Mouse (Mus musculus) myocyte (in vitro differentiated cells): ENCODE data around the gene Nek2. TPM values are rescaled to one million over a fixed set of nuclear protein-coding genes. Genes with fewer than 3 reads are reported as not detected.

Source experiments
- H3K27me3 ChIP-seq: one replicate; pipeline ENCODE4 v1.6.1; 2011; ENCODE audit not compliant: control insufficient read depth, insufficient read depth, insufficient read length
- H3K36me3 ChIP-seq: one replicate; pipeline ENCODE4 v1.6.1; 2011; ENCODE audit not compliant: control insufficient read depth, insufficient read depth
- H3K4me2 ChIP-seq: one replicate; pipeline ENCODE4 v1.6.1; 2011; ENCODE audit warnings: low read depth, control low read depth
- H3K4me3 ChIP-seq: one replicate; pipeline ENCODE4 v1.5.1; 2011; ENCODE audit warnings: mild to moderate bottlenecking, control low read depth, moderate library complexity
- H3K79me2 ChIP-seq: one replicate; pipeline ENCODE4 v1.6.1; 2011; ENCODE audit not compliant: control insufficient read depth, insufficient read depth
- H3ac ChIP-seq: one replicate; pipeline ENCODE4 v1.6.1; 2011; ENCODE audit not compliant: control insufficient read depth, insufficient read length
- CEBPB ChIP-seq: IDR thresholded peaks from 2 replicates; pipeline ENCODE4 v1.6.1; 2011; ENCODE audit warnings: mild to moderate bottlenecking, moderate library complexity; ENCODE audit not compliant: poor library complexity, insufficient read depth, severe bottlenecking
- E2F4 ChIP-seq: IDR thresholded peaks from one replicate; pipeline ENCODE4 v1.6.1; 2011; ENCODE audit warnings: mild to moderate bottlenecking, control low read depth, moderate library complexity; ENCODE audit not compliant: insufficient read depth
- MAX ChIP-seq: IDR thresholded peaks from one replicate; pipeline ENCODE4 v1.6.1; 2011; ENCODE audit warnings: low read depth, mild to moderate bottlenecking, control low read depth
- MYOD1 ChIP-seq, 3 experiments: IDR thresholded peaks; one replicate each; pipeline ENCODE4 v1.6.1; 2011; ENCODE audit warnings: control low read depth in 2 of 3, low read depth in 2 of 3, mild to moderate bottlenecking in 2 of 3, moderate library complexity in 1 of 3; ENCODE audit not compliant: insufficient read length in 2 of 3, control insufficient read depth in 1 of 3
- MYOG ChIP-seq, 3 experiments: IDR thresholded peaks; one replicate each; pipeline ENCODE4 v1.6.1; 2011; ENCODE audit warnings: control low read depth in 2 of 3, low read depth in 2 of 3, mild to moderate bottlenecking in 2 of 3; ENCODE audit not compliant: insufficient read length in 2 of 3, control insufficient read depth in 1 of 3, insufficient read depth in 1 of 3
- POLR2A ChIP-seq: IDR thresholded peaks from one replicate; pipeline ENCODE4 v1.6.1; 2011; ENCODE audit warnings: low read depth, mild to moderate bottlenecking, control low read depth, moderate library complexity; ENCODE audit not compliant: insufficient read length
- POLR2AphosphoS2 ChIP-seq: IDR thresholded peaks from one replicate; pipeline ENCODE4 v1.6.1; 2011; ENCODE audit warnings: low read depth, control low read depth; ENCODE audit not compliant: insufficient read length
- REST ChIP-seq: IDR thresholded peaks from one replicate; pipeline ENCODE4 v1.6.1; 2011; ENCODE audit warnings: mild to moderate bottlenecking, control low read depth, moderate library complexity; ENCODE audit not compliant: insufficient read depth, insufficient read length
- SRF ChIP-seq: IDR thresholded peaks from one replicate; pipeline ENCODE4 v1.6.1; 2011; ENCODE audit warnings: low read depth; ENCODE audit not compliant: control insufficient read depth, insufficient read length
- TCF12 ChIP-seq: IDR thresholded peaks from one replicate; pipeline ENCODE4 v1.6.1; 2011; ENCODE audit warnings: mild to moderate bottlenecking, control low read depth; ENCODE audit not compliant: poor library complexity, insufficient read depth, severe bottlenecking
- TCF3 ChIP-seq: IDR thresholded peaks from one replicate; pipeline ENCODE4 v1.6.1; 2011; ENCODE audit warnings: low read depth, control low read depth; ENCODE audit not compliant: insufficient read length
- USF1 ChIP-seq: IDR thresholded peaks from one replicate; pipeline ENCODE4 v1.6.1; 2011; ENCODE audit warnings: low read depth, mild to moderate bottlenecking, control low read depth, moderate library complexity
- polyA plus RNA-seq: library from polyadenylated mRNA; unstranded; fragments of >200 nt; fragmentation: generic; extraction: Trizol; gene quantifications from one replicate; pipeline ENCODE4 v1.2.1, GENCODE M21; 2012; ENCODE audit warnings: missing spikeins

Nek2 gene
- polyA plus RNA-seq, 1 experiment: 21.2 TPM

DNA sequence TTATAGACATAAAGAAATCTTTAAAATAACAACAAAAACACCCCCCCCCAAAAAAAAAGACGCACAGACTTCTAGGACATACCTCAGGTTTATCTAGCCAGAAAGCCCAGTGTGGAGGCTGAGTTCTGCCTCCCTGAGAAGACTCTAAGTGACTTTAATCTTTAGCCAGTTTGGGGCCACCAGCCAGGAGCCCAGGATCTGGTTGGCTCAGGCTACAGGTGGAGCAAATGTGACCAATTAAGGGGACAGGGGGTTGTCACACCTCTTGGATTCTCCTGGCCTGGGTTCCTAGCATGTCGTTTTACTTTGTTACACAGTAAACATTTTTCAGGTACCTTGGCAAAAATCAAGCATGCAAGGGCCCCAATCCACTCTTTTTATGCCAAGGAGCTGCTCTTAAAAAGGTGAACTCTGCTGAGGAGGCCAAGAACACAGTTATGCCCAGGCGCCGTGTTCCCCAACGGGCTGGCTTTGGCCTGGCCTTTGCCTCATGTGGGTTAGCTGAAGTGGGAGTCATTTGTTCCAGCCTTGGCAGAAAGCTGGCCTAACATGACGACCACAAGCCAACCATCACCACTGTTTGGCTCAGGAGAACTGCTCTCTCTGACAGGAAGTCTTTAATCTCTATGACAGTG, 50.9 kb downstream of the Nek2 start:
- no peaks in the 10 kb centered on the region for H3K27me3 ChIP-seq
- no peak overlapping the region for H3K4me3 ChIP-seq
- H3K4me2 ChIP-seq: no peak overlapping the region
- H3ac ChIP-seq: no peak overlapping the region
- H3K79me2 ChIP-seq: no peaks in the 10 kb centered on the region
- TF ChIP-seq MYOG (IDR thresholded peaks at IDR 0.05; ENCODE audit: control insufficient read depth in 1 of 3, insufficient read depth in 1 of 3, insufficient read length in 2 of 3, low read depth in 2 of 3): no peak
- TF ChIP-seq POLR2A: no peak
- TF ChIP-seq TCF12: no peak
- TF ChIP-seq SRF: no peak
- no peak for TF ChIP-seq USF1
- TF ChIP-seq E2F4: no peak
- TF ChIP-seq REST: no peak
- TF ChIP-seq TCF3: no peak
- TF ChIP-seq MYOD1 (IDR thresholded peaks at IDR 0.05; ENCODE audit: control insufficient read depth in 1 of 3, insufficient read length in 2 of 3, low read depth in 2 of 3): no peak
- no peak for TF ChIP-seq CEBPB
- no peak for TF ChIP-seq MAX
- no peak for TF ChIP-seq POLR2AphosphoS2
- no peaks in the 10 kb centered on the region for H3K36me3 ChIP-seq

DNA sequence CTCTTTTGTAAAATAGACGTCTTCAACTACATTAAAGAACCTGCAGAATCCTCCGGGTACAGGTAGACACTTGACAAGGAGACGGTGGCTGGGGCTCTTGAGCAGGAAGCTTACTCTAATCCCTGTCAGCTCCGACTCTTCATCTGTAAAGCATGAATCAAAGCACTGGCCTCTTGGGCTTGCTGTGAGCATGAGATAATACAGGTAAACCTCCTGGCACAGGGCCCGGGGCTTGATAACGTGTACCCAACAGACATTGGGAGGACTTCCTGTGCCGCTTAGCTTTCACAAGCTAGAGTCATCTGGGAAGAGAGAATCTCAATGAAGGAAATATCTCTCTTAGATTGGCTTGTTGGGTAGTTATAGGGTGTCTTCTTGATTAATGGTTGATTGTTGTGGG, 53.8 kb downstream of the Nek2 start:
- Histone ChIP-seq H3K27me3 (no peaks in the 10 kb centered on the region), H3K79me2 (no peaks in the 10 kb centered on the region), H3ac (no peak overlapping the region), H3K4me2 (no peak overlapping the region), H3K4me3 (no peak overlapping the region), H3K36me3 (no peaks in the 10 kb centered on the region)
- TF ChIP-seq POLR2A (no peak), POLR2AphosphoS2 (no peak), TCF12 (no peak), TCF3 (no peak), CEBPB (no peak), SRF (no peak), MAX (no peak), MYOG (IDR thresholded peaks at IDR 0.05; ENCODE audit: control insufficient read depth in 1 of 3, insufficient read depth in 1 of 3, insufficient read length in 2 of 3, low read depth in 2 of 3) (no peak), USF1 (no peak), MYOD1 (IDR thresholded peaks at IDR 0.05; ENCODE audit: control insufficient read depth in 1 of 3, insufficient read length in 2 of 3, low read depth in 2 of 3) (no peak), REST (no peak), E2F4 (no peak)

DNA sequence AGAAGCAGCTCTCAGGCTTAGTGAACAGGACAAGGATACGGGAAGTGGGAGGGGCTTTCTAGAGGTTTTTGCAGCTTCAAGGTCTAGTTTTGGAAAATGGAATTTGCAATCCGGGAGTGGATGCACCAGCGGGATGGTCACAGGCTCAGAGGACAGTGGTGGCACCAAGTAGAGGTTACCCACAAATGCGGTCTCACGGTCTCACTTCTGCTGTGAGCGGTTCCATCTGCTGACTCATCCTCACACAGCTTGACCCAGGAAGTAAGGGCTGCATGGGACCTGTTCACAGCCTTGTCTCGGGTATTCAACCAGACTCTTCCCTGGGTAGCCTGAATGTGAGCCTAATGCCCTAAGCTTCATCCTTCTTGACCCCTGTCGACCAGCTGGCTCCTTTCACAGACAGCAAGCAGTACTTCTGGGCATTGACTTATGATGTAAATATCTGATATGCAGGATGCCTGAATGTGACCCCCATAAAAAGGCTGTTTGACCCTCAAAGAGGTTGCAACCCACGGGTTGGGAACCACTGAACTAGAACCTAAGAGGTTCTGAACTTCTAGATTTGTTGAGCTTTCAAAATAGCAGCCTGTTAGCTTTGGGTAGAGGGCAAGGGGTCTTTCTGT, 54.5 kb downstream of the Nek2 start:
- Histone ChIP-seq H3K27me3 (no peaks in the 10 kb centered on the region), H3ac (no peak overlapping the region), H3K79me2 (no peaks in the 10 kb centered on the region), H3K4me2 (peak overlapping the region; percentile 34), H3K4me3 (no peak overlapping the region), H3K36me3 (no peaks in the 10 kb centered on the region)
- no peak for TF ChIP-seq E2F4
- no peak for TF ChIP-seq TCF12
- no peak for TF ChIP-seq POLR2AphosphoS2
- TF ChIP-seq REST: no peak
- TF ChIP-seq MYOG (IDR thresholded peaks at IDR 0.05; ENCODE audit: control insufficient read depth in 1 of 3, insufficient read depth in 1 of 3, insufficient read length in 2 of 3, low read depth in 2 of 3): no peak

DNA sequence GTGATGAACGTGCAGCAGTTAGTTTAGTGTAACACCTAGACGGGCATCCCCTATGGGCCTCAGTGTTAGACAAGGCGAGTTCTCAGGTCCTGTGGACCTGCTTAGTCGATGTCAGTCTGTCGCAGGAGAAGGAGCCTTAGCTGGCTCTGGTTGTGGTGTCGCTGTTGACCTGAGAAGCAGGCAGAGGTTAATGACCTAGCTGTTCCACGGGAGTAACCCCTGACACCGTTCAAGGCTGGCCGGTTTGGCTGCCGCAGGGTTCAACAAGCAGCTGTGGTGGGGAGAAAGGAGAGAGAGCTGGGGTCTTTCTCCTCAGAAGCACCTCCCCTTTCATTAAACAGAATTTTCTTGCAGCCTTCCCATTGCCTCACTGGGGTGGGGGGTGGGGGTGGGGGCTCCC, 56.4 kb downstream of the Nek2 start:
- Histone ChIP-seq H3K79me2 (no peaks in the 10 kb centered on the region), H3K36me3 (no peaks in the 10 kb centered on the region), H3ac (no peak overlapping the region), H3K4me2 (no peak overlapping the region), H3K27me3 (no peaks in the 10 kb centered on the region), H3K4me3 (no peak overlapping the region)
- TF ChIP-seq MAX: no peak
- no peak for TF ChIP-seq SRF
- no peak for TF ChIP-seq REST
- TF ChIP-seq POLR2A: no peak
- no peak for TF ChIP-seq TCF12
- no peak for TF ChIP-seq MYOG (IDR thresholded peaks at IDR 0.05; ENCODE audit: control insufficient read depth in 1 of 3, insufficient read depth in 1 of 3, insufficient read length in 2 of 3, low read depth in 2 of 3)
- no peak for TF ChIP-seq MYOD1 (IDR thresholded peaks at IDR 0.05; ENCODE audit: control insufficient read depth in 1 of 3, insufficient read length in 2 of 3, low read depth in 2 of 3)
- TF ChIP-seq TCF3: no peak
- no peak for TF ChIP-seq POLR2AphosphoS2

DNA sequence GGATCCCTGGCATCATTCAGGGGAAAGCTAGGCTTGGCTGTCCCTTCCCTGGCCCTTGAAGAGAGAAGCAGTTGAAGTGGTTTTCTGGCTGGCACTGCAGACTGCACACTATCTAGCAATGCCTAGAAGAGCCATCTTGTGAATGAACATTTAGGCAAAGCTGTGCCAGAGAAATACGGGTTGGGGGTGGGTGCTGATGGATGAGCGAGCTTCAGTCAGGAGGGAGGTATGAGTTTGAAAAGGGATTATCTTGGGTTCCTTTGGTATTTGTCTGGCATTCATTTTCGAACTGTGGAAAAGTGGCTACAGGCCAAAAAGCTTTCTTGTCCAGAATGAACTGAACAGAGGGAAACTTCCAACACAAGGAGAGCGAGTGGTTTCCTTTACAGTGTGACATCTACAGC, 57.3 kb downstream of the Nek2 start:
- Histone ChIP-seq H3ac (no peak overlapping the region), H3K4me3 (no peak overlapping the region), H3K4me2 (no peak overlapping the region), H3K79me2 (no peaks in the 10 kb centered on the region), H3K27me3 (no peaks in the 10 kb centered on the region), H3K36me3 (no peaks in the 10 kb centered on the region)
- TF ChIP-seq TCF3: no peak
- no peak for TF ChIP-seq REST
- no peak for TF ChIP-seq E2F4
- no peak for TF ChIP-seq TCF12
- no peak for TF ChIP-seq MYOG (IDR thresholded peaks at IDR 0.05; ENCODE audit: control insufficient read depth in 1 of 3, insufficient read depth in 1 of 3, insufficient read length in 2 of 3, low read depth in 2 of 3)
- TF ChIP-seq MYOD1 (IDR thresholded peaks at IDR 0.05; ENCODE audit: control insufficient read depth in 1 of 3, insufficient read length in 2 of 3, low read depth in 2 of 3): no peak
- TF ChIP-seq SRF: no peak
